Mouse (Mus musculus): Measurements from ENCODE around the gene Hs3st1. TPM values are rescaled to one million over a fixed set of nuclear protein-coding genes. Genes with fewer than 3 reads are reported as not detected.

Gene Hs3st1
- polyA plus RNA-seq, 1 experiment from 2014 or later, result 13.9 TPM

DNA sequence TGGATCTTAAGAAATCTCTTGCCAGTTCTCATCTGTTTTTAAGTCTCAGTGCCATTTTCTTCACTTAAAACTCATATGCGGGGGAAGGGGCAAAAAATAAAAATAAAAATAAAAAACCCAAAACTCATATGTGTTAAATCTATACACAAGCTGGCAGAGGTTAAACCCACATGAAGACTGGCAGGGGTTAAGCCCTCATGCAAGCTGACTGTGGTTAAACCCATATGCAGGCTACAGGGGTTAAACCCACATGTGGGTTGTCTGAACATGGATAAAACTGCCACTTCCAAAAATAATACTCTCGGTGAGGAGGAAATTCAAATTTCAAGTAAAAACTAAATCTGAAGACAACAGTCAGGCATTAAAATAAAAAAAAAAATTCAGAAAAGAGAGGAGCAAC, 141.7 kb downstream of the Hs3st1 start:
- peaks cover 6% of the 10 kb centered on the region for H3K36me3 ChIP-seq
- no peak overlapping the region for H3K9ac ChIP-seq
- H3K9me3 ChIP-seq (replicated peaks), result no peaks in the 10 kb centered on the region
- no peak overlapping the region for H3K4me2 ChIP-seq (replicated peaks)
- H3K27me3 ChIP-seq, result no peaks in the 10 kb centered on the region
- no peaks in the 10 kb centered on the region for H3K4me1 ChIP-seq
- 87% methylated on average over 2 of the region's 2 CpGs for WGBS
- ATAC-seq (ENCODE audit: low FRiP score), result no peak
- no peak overlapping the region for H3K4me3 ChIP-seq
- H3K27ac ChIP-seq, result no peak overlapping the region

DNA sequence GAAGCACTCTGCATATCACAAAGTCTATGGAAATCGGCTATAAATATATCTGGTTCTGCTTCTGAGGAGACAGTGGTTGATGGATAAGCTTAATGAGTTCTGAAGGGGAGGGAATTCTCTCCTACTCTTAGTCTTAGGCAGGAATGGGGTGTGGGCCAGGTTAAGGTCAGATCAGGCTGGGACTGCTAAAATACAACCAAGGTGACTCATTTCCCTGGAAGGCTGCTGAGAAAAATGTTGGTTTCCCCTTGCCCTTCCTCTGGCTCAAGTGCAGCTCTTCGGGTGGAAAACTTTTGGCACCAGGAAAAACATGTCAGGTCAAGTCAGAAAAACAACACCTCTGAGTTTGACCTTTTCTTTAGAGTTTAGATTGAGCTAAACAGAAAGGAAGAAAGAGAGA, 143.0 kb downstream of the Hs3st1 start:
- no peak for ATAC-seq (ENCODE audit: low FRiP score)
- H3K36me3 ChIP-seq, result peaks cover 6% of the 10 kb centered on the region
- 84% methylated on average over 2 of the region's 2 CpGs for WGBS

DNA sequence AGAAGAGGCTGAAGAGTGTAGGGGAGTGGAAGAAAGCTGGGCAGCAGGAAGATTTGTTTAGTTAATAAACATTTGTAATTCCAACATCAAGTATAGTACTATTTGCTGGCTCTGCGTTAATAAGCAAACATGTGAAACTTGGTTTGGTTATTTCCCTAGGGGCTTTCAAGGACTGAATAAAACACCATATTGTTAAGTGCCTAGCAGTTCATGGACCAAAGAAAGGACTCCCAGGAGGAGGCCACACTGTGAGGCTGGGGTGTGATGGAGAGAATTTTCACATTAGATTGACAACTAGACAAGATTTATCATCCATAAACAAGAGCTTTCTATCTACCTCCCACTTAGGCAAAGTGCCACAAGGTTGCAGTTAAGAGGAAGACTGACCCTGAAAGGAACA, 147.0 kb downstream of the Hs3st1 start:
- Histone ChIP-seq H3K9me3 (replicated peaks) (no peaks in the 10 kb centered on the region), H3K27ac (no peak overlapping the region), H3K36me3 (no peaks in the 10 kb centered on the region), H3K9ac (no peak overlapping the region), H3K27me3 (no peaks in the 10 kb centered on the region), H3K4me3 (no peak overlapping the region), H3K4me1 (no peaks in the 10 kb centered on the region), H3K4me2 (replicated peaks) (no peak overlapping the region)
- 86% methylated on average over 1 of the region's 1 CpGs for WGBS
- no peak for ATAC-seq (ENCODE audit: low FRiP score)

More for the DNA sequence above, 143.0 kb downstream of the Hs3st1 start:
- no peak overlapping the region for H3K27ac ChIP-seq
- no peaks in the 10 kb centered on the region for H3K4me1 ChIP-seq
- H3K4me2 ChIP-seq (replicated peaks), result no peak overlapping the region
- no peak overlapping the region for H3K4me3 ChIP-seq
- H3K9ac ChIP-seq, result no peak overlapping the region
- no peaks in the 10 kb centered on the region for H3K27me3 ChIP-seq
- H3K9me3 ChIP-seq (replicated peaks), result no peaks in the 10 kb centered on the region

DNA sequence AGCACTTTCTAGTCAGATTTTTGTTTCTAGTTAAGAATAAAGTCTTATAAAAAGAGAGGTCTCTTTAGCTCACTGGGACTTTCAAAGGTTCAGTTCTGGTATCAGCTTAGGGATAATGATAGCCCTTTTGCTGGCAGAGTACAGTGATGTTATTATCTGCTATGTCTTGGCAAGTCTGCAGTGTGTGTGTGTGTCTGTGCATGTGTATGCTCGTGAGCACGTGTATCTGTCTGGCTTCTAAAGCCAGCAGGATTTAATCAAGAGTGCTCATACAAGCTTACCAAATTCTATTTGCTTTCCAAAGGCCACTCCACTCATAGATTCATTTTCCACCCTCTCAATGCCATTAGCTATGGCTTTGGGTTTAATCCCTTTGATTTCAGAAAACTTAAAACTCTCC, 160.5 kb downstream of the Hs3st1 start:
- no peak overlapping the region for H3K4me2 ChIP-seq (replicated peaks)
- H3K36me3 ChIP-seq, result no peaks in the 10 kb centered on the region
- H3K27me3 ChIP-seq, result no peaks in the 10 kb centered on the region
- no peaks in the 10 kb centered on the region for H3K4me1 ChIP-seq
- H3K9ac ChIP-seq, result no peak overlapping the region
- 83% methylated on average over 2 of the region's 2 CpGs for WGBS
- ATAC-seq (ENCODE audit: low FRiP score), result no peak
- H3K4me3 ChIP-seq, result no peak overlapping the region
- no peak overlapping the region for H3K27ac ChIP-seq
- H3K9me3 ChIP-seq (replicated peaks), result no peaks in the 10 kb centered on the region
